Mouse (Mus musculus): ENCODE results near the gene Uaca.

GRCm38 (mm10) chr9:60861030-60861429, 66.7 kb downstream of the Uaca start:
- TF ChIP-seq POLR2A (IDR thresholded peaks at IDR 0.05; ENCODE audit: low read depth, low read length) (no peak), CTCF (IDR thresholded peaks at IDR 0.05; ENCODE audit: extremely low read depth, insufficient read depth, insufficient read length, insufficient replicate concordance) (no peak)
